Mouse (Mus musculus): ENCODE measurements around the gene Slc4a4. TPM values are rescaled to one million over a fixed set of nuclear protein-coding genes. Genes with fewer than 3 reads are reported as not detected.
"Not testable (repeated sequence)": the region's sequence is repeated elsewhere in the genome, so short reads cannot be mapped to it uniquely, and the experiment has no call there.

The Slc4a4 gene
- polyA plus RNA-seq, 1 experiment = 8.3 TPM

DNA sequence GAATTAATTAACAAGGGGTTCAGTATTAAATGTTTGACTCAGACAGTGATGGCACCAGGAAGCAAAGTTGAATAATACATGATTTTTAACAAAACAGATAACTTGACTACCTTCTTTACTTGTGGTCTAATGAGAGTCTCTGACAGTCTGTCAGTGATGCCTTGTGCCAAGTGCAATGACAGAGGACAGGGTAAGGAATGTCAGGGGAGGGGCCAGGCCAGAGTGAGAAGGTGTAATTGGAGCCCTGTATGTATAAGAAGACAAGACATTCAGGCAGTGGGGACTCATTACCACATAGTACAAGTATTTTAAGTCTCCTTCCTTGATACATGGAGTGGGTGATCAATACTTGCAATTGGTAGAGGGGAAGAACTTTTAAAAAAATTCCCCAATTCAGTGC is 219.6 kb downstream of the Slc4a4 start:
- no peak for TF ChIP-seq CTCF (IDR thresholded peaks at IDR 0.05; ENCODE audit: low read depth, low read length)
- TF ChIP-seq EP300 (IDR thresholded peaks at IDR 0.05; ENCODE audit: insufficient read depth, low read depth, low read length) = no peak
- no peak for TF ChIP-seq POLR2A (IDR thresholded peaks at IDR 0.05; ENCODE audit: insufficient read depth, low read length)
- Histone ChIP-seq H3K4me1 (ENCODE audit: control insufficient read depth, insufficient read depth, low read length) (no peaks in the 10 kb centered on the region), H3K9me3 (replicated peaks; ENCODE audit: control insufficient read depth, insufficient read depth, low read length, poor library complexity, severe bottlenecking) (no peaks in the 10 kb centered on the region), H3K4me3 (ENCODE audit: low read depth, low read length) (no peak overlapping the region), H3K27ac (ENCODE audit: insufficient read depth, low read length) (no peak overlapping the region), H3K36me3 (ENCODE audit: control insufficient read depth, insufficient read depth, low read length, poor library complexity, severe bottlenecking) (no peaks in the 10 kb centered on the region), H3K27me3 (ENCODE audit: control insufficient read depth, insufficient read depth, low read length, poor library complexity, severe bottlenecking) (no peaks in the 10 kb centered on the region), H3K9ac (ENCODE audit: low read depth, poor library complexity, severe bottlenecking) (no peak overlapping the region)

- Histone ChIP-seq H3K27me3 (ENCODE audit: control insufficient read depth, insufficient read depth, low read length, poor library complexity, severe bottlenecking) (no peaks in the 10 kb centered on the region), H3K9ac (ENCODE audit: low read depth, poor library complexity, severe bottlenecking) (no peak overlapping the region), H3K4me3 (ENCODE audit: low read depth, low read length) (no peak overlapping the region), H3K36me3 (ENCODE audit: control insufficient read depth, insufficient read depth, low read length, poor library complexity, severe bottlenecking) (no peaks in the 10 kb centered on the region), H3K27ac (ENCODE audit: insufficient read depth, low read length) (no peak overlapping the region), H3K9me3 (replicated peaks; ENCODE audit: control insufficient read depth, insufficient read depth, low read length, poor library complexity, severe bottlenecking) (no peaks in the 10 kb centered on the region), H3K4me1 (ENCODE audit: control insufficient read depth, insufficient read depth, low read length) (no peaks in the 10 kb centered on the region)
- no peak for TF ChIP-seq POLR2A (IDR thresholded peaks at IDR 0.05; ENCODE audit: insufficient read depth, low read length)
- TF ChIP-seq CTCF (IDR thresholded peaks at IDR 0.05; ENCODE audit: low read depth, low read length) = no peak
Observed at GRCm38 (mm10) chr5:89108809-89109208, 222.2 kb downstream of the Slc4a4 start.

DNA sequence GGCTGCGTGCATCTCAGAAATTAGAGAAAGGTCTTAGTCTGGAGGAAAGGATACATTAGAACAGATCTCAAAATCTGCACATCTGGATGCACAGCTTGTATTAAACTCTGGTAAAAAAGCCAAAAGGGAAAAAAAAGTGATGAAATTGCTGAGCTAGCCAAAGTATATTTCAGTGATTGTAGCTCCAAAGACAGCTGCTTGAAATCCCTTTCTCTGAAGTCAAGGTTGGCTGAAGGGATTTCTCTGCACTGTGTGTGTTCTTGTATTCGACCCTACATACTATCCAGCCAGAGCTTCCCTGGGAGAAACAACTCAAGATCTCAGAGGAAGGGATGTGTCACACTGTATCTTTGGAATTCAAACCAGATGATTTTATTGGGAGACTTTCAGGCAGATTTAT is 223.2 kb downstream of the Slc4a4 start:
- H3K4me3 ChIP-seq (ENCODE audit: low read depth, low read length) = no peak overlapping the region
- H3K9me3 ChIP-seq (replicated peaks; ENCODE audit: control insufficient read depth, insufficient read depth, low read length, poor library complexity, severe bottlenecking) = no peaks in the 10 kb centered on the region
- TF ChIP-seq CTCF (IDR thresholded peaks at IDR 0.05; ENCODE audit: low read depth, low read length) = no peak
- no peak for TF ChIP-seq POLR2A (IDR thresholded peaks at IDR 0.05; ENCODE audit: insufficient read depth, low read length)
- no peak for TF ChIP-seq EP300 (IDR thresholded peaks at IDR 0.05; ENCODE audit: insufficient read depth, low read depth, low read length)
- H3K9ac ChIP-seq (ENCODE audit: low read depth, poor library complexity, severe bottlenecking) = no peak overlapping the region
- H3K27me3 ChIP-seq (ENCODE audit: control insufficient read depth, insufficient read depth, low read length, poor library complexity, severe bottlenecking) = no peaks in the 10 kb centered on the region
- H3K27ac ChIP-seq (ENCODE audit: insufficient read depth, low read length) = no peak overlapping the region
- no peaks in the 10 kb centered on the region for H3K36me3 ChIP-seq (ENCODE audit: control insufficient read depth, insufficient read depth, low read length, poor library complexity, severe bottlenecking)
- no peaks in the 10 kb centered on the region for H3K4me1 ChIP-seq (ENCODE audit: control insufficient read depth, insufficient read depth, low read length)

DNA sequence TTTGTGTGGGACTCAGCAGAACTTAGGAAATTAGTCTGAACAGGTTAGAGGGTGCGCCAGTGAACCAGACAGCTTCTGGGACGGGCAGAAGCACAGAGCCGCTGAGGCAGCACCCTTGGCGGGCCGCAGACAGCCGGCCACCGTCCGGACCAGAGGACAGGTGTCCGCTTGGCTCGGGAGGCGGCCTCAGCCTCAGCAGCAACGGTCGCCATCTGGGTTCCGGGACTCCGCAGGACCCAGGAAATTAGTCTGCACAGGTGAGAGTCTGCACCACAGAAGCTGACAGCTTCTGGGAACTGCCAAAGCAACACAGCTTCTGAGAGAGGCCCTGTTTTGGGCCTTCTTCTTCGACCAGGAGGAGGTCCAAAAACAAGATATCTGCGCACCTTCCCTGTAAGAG is 225.4 kb downstream of the Slc4a4 start:
- not testable (repeated sequence) for H3K9ac ChIP-seq (ENCODE audit: low read depth, poor library complexity, severe bottlenecking); H3K4me3 ChIP-seq (ENCODE audit: low read depth, low read length); H3K4me1 ChIP-seq (ENCODE audit: control insufficient read depth, insufficient read depth, low read length); H3K27ac ChIP-seq (ENCODE audit: insufficient read depth, low read length); H3K9me3 ChIP-seq (replicated peaks; ENCODE audit: control insufficient read depth, insufficient read depth, low read length, poor library complexity, severe bottlenecking); H3K36me3 ChIP-seq (ENCODE audit: control insufficient read depth, insufficient read depth, low read length, poor library complexity, severe bottlenecking); H3K27me3 ChIP-seq (ENCODE audit: control insufficient read depth, insufficient read depth, low read length, poor library complexity, severe bottlenecking)

DNA sequence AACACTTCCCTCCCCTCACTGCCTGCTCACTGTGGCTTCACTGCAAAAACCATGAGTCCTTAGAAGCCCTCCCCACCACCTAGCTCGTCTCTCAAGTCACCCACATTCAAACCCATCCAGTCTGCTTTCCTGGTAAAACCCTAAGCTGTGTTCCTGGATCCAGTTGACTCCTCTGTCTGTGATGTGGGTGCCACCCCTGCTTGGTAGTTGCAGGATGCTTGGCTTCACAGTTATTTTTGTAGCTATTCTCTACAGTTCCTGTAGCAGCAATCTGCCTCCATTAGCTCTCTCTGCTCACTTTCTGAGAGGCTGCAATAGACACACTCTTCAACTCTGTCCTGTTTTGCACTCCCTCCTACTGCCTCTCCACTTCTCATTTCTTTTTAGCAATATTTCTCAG is 234.3 kb downstream of the Slc4a4 start:
- Histone ChIP-seq H3K4me1 (ENCODE audit: control insufficient read depth, insufficient read depth, low read length) (no peaks in the 10 kb centered on the region), H3K9ac (ENCODE audit: low read depth, poor library complexity, severe bottlenecking) (no peak overlapping the region), H3K27ac (ENCODE audit: insufficient read depth, low read length) (no peak overlapping the region), H3K36me3 (ENCODE audit: control insufficient read depth, insufficient read depth, low read length, poor library complexity, severe bottlenecking) (no peaks in the 10 kb centered on the region), H3K4me3 (ENCODE audit: low read depth, low read length) (no peak overlapping the region), H3K9me3 (replicated peaks; ENCODE audit: control insufficient read depth, insufficient read depth, low read length, poor library complexity, severe bottlenecking) (no peaks in the 10 kb centered on the region), H3K27me3 (ENCODE audit: control insufficient read depth, insufficient read depth, low read length, poor library complexity, severe bottlenecking) (no peaks in the 10 kb centered on the region)
- TF ChIP-seq POLR2A (IDR thresholded peaks at IDR 0.05; ENCODE audit: insufficient read depth, low read length) = no peak
- no peak for TF ChIP-seq EP300 (IDR thresholded peaks at IDR 0.05; ENCODE audit: insufficient read depth, low read depth, low read length)
- no peak for TF ChIP-seq CTCF (IDR thresholded peaks at IDR 0.05; ENCODE audit: low read depth, low read length)

- no peak overlapping the region for H3K4me3 ChIP-seq (ENCODE audit: low read depth, low read length)
- TF ChIP-seq POLR2A (IDR thresholded peaks at IDR 0.05; ENCODE audit: insufficient read depth, low read length) (no peak), CTCF (IDR thresholded peaks at IDR 0.05; ENCODE audit: low read depth, low read length) (no peak), EP300 (IDR thresholded peaks at IDR 0.05; ENCODE audit: insufficient read depth, low read depth, low read length) (no peak)
- H3K36me3 ChIP-seq (ENCODE audit: control insufficient read depth, insufficient read depth, low read length, poor library complexity, severe bottlenecking) = no peaks in the 10 kb centered on the region
- H3K27me3 ChIP-seq (ENCODE audit: control insufficient read depth, insufficient read depth, low read length, poor library complexity, severe bottlenecking) = no peaks in the 10 kb centered on the region
- H3K27ac ChIP-seq (ENCODE audit: insufficient read depth, low read length) = no peak overlapping the region
- H3K4me1 ChIP-seq (ENCODE audit: control insufficient read depth, insufficient read depth, low read length) = no peaks in the 10 kb centered on the region
- H3K9me3 ChIP-seq (replicated peaks; ENCODE audit: control insufficient read depth, insufficient read depth, low read length, poor library complexity, severe bottlenecking) = no peaks in the 10 kb centered on the region
- no peak overlapping the region for H3K9ac ChIP-seq (ENCODE audit: low read depth, poor library complexity, severe bottlenecking)
Observed at GRCm38 (mm10) chr5:89123270-89123903, 236.8 kb downstream of the Slc4a4 start.
